Mouse (Mus musculus): ENCODE measurements around the gene D730048I06Rik. TPM values are rescaled to one million over a fixed set of nuclear protein-coding genes. Genes with fewer than 3 reads are reported as not detected.
"Not testable (repeated sequence)": the region's sequence is repeated elsewhere in the genome, so short reads cannot be mapped to it uniquely, and the experiment has no call there.

The D730048I06Rik gene
- not detected in 2 replicates for polyA plus RNA-seq (2015; fragmentation: Nextera tagmentation; extraction: Ambion mirVana)

DNA sequence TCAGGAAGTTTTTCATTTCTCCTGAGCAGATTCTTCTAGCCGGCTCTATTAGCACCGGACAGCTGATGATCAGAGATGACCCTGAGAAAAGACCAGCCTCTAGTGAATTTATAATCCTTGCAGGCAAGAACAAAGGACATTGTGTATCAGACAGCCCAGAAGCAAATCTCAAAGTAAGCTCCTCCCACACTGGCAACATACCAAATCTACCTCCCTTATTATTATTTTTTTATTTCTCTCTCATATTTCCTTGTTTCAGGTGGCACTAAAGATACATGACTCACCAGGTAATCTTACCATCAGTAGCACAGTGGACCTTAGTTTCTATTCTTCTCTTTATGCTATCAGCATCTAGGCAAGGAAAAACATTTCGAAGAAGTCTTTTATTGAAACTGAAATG is at the start of gene D730048I06Rik, which contains the start of gene Gm27235:
Gene D730048I06Rik (minus strand): TSS at position 112 of the 400 bp plus-strand sequence.
Gene Gm27235 (minus strand): TSS at position 101 of the 400 bp plus-strand sequence.
- Histone ChIP-seq H3K9me3 (no peaks in the 10 kb centered on the region), H3K4me3 (replicated peaks) (no peak within 1 kb of the TSS), H3K27me3 (replicated peaks) (no peaks in the 10 kb centered on the region), H3K4me1 (no peaks in the 10 kb centered on the region), H3K36me3 (no peaks in the 10 kb centered on the region), H3K9ac (no peak within 1 kb of the TSS), H3K27ac (no peak within 1 kb of the TSS), H3K4me2 (no peak within 1 kb of the TSS)
- 89% methylated on average over 3 of the region's 3 CpGs for WGBS
- no peak for ATAC-seq (ENCODE audit: insufficient read depth, low FRiP score, low read depth)

DNA sequence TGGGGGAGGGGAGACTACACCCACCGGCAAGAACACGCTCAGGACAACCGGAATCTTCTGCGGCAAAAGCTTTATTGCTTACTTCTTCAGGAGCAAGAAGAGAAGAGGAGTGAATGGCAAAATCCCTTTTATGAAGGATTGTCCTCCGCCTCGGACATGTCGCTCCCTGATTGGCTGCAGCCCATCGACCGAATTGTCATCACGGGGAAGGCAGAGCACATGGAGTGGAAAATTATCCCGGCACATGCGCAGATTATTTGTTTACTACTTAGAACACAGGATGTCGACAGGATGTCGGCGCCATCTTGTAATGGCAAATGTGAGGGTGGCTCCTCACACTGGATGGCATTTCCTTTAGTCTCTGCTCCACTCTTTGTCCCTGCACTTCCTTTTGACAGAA is 28.0 kb upstream of the D730048I06Rik start:
- H3K36me3 ChIP-seq; H3K27ac ChIP-seq; H3K4me1 ChIP-seq; H3K27me3 ChIP-seq (replicated peaks); ATAC-seq (ENCODE audit: insufficient read depth, low FRiP score, low read depth); H3K4me2 ChIP-seq; H3K9ac ChIP-seq; H3K9me3 ChIP-seq; H3K4me3 ChIP-seq (replicated peaks): not testable (repeated sequence)
- 94% methylated on average over 15 of the region's 15 CpGs for WGBS

DNA sequence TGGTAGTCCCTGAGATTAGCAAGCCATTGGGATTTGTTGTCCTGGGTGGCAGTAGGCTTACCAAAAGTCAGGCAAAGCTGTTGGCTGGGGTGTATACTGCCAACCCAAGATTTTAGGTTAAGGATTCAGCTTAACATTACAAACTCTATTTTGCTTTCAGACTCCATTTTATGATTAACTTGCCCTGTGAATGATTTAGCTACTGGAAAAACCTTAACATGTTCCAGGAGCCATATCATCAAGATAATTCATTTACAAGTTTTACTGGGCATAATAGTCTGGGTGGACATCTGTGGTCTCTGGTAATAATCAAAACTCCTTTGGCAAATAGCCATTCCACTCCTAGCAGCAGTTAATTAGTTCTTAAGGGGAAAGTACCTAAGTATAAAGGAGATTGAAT is 8.2 kb upstream of the D730048I06Rik start:
- no peaks in the 10 kb centered on the region for H3K9me3 ChIP-seq
- no peak overlapping the region for H3K9ac ChIP-seq
- no peak overlapping the region for H3K4me3 ChIP-seq (replicated peaks)
- H3K4me1 ChIP-seq = no peaks in the 10 kb centered on the region
- H3K4me2 ChIP-seq = no peak overlapping the region
- no peaks in the 10 kb centered on the region for H3K36me3 ChIP-seq
- H3K27ac ChIP-seq = no peak overlapping the region
- no peak for ATAC-seq (ENCODE audit: insufficient read depth, low FRiP score, low read depth)
- H3K27me3 ChIP-seq (replicated peaks) = no peaks in the 10 kb centered on the region

DNA sequence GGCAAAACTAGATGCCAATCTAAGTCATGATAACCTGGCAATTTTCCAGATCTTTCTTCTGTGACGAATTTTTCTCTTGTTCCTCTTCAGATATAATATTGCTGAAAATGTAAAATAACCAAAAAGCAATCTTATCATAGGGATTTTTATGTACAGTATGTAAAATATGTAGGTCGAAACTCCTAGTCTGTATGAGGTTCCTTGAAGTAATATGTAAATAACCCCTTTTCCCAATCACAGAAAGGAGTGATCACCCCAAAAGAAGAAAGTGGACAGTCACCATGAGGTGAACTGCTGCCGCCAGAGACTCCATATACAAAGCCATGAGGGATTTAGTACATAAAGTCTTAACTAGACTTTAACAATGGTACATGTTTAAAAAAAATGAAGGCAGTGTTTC is 11.9 kb downstream of the D730048I06Rik start, which contains the start of gene Gm17727:
Gene Gm17727 (minus strand): TSS at position 101 of the 400 bp plus-strand sequence.
- no peaks in the 10 kb centered on the region for H3K4me1 ChIP-seq
- no peaks in the 10 kb centered on the region for H3K9me3 ChIP-seq
- H3K27me3 ChIP-seq (replicated peaks) = no peaks in the 10 kb centered on the region
- no peaks in the 10 kb centered on the region for H3K36me3 ChIP-seq
- no peak within 1 kb of the TSS for H3K4me3 ChIP-seq (replicated peaks)
- 60% methylated on average over 3 of the region's 3 CpGs for WGBS
- H3K27ac ChIP-seq = no peak within 1 kb of the TSS
- H3K4me2 ChIP-seq = no peak within 1 kb of the TSS
- no peak within 1 kb of the TSS for H3K9ac ChIP-seq
- no peak for ATAC-seq (ENCODE audit: insufficient read depth, low FRiP score, low read depth)

DNA sequence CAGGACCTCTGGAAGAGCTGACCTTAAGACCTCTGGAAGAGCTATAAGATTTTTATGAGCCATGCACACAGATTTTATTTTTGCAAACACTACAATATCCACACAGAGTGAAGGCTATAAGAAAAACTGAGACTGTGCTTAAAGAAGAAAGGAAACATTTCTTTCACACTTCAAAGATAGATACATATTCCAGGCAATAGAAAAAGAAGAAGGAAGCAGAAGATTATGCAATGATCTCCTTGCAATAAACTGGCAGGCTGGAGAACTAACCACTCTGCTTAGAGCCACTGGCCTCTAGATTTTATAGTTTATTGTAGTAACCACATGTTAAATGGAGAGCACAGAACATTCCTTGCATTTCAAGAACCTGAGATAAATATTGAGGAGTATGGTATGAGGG is 33.1 kb downstream of the D730048I06Rik start:
- Histone ChIP-seq H3K27ac (no peak overlapping the region), H3K9me3 (no peaks in the 10 kb centered on the region), H3K4me2 (no peak overlapping the region), H3K4me3 (replicated peaks) (no peak overlapping the region), H3K4me1 (no peaks in the 10 kb centered on the region), H3K27me3 (replicated peaks) (no peaks in the 10 kb centered on the region), H3K9ac (no peak overlapping the region), H3K36me3 (no peaks in the 10 kb centered on the region)
- no peak for ATAC-seq (ENCODE audit: insufficient read depth, low FRiP score, low read depth)

DNA sequence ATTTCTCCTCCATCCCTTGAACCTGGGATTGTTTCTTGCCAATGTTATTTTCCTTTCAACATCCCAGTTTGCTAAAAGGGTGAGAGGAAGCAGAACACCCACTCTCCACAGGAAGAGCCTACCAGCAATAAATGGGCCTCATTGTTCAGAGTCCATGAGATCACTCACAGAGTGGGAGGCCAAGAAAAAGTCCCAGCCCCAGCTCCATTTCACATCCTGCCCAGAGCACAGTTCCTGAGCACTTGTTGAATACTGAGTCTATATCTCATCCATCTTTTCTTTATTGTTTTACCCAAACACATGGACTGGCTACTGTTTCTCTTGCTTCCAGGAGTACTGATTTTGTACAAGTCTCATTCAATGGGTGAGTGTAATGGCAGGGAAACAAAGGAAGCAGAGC is 49.2 kb downstream of the D730048I06Rik start, which contains the start of gene Gm17677:
Gene Gm17677 (plus strand): TSS at position 301 of the 400 bp plus-strand sequence.
- no peak within 1 kb of the TSS for H3K4me3 ChIP-seq (replicated peaks)
- H3K4me1 ChIP-seq = no peaks in the 10 kb centered on the region
- H3K27me3 ChIP-seq (replicated peaks) = no peaks in the 10 kb centered on the region
- no peak within 1 kb of the TSS for H3K27ac ChIP-seq
- H3K4me2 ChIP-seq = no peak within 1 kb of the TSS
- no peaks in the 10 kb centered on the region for H3K9me3 ChIP-seq
- no peak for ATAC-seq (ENCODE audit: insufficient read depth, low FRiP score, low read depth)
- H3K36me3 ChIP-seq = no peaks in the 10 kb centered on the region
- H3K9ac ChIP-seq = no peak within 1 kb of the TSS

Other genes starting within 250 kb of the D730048I06Rik start
- gene Ddx25, start 231.6 kb downstream of the D730048I06Rik start, polyA plus RNA-seq (2015; fragmentation: Nextera tagmentation; extraction: Ambion mirVana) = 1.6 and 1.8 TPM in 2 replicates
- gene Pus3, start 231.5 kb downstream of the D730048I06Rik start, polyA plus RNA-seq (2015; fragmentation: Nextera tagmentation; extraction: Ambion mirVana) = 17.0 and 17.8 TPM in 2 replicates
- gene Pate2, start 219.8 kb downstream of the D730048I06Rik start, polyA plus RNA-seq (2015; fragmentation: Nextera tagmentation; extraction: Ambion mirVana) = 0.79 and 0.95 TPM in 2 replicates
- gene Hyls1, start 219.7 kb downstream of the D730048I06Rik start, polyA plus RNA-seq (2015; fragmentation: Nextera tagmentation; extraction: Ambion mirVana) = 12.2 and 12.4 TPM in 2 replicates
- gene Pate4, start 178.2 kb downstream of the D730048I06Rik start, polyA plus RNA-seq (2015; fragmentation: Nextera tagmentation; extraction: Ambion mirVana) = not detected in 2 replicates
- gene Pate3, start 141.9 kb downstream of the D730048I06Rik start, polyA plus RNA-seq (2015; fragmentation: Nextera tagmentation; extraction: Ambion mirVana) = not detected in 2 replicates
- gene Pate1, start 102.7 kb downstream of the D730048I06Rik start, polyA plus RNA-seq (2015; fragmentation: Nextera tagmentation; extraction: Ambion mirVana) = not detected in 2 replicates
- gene Gm17677, start 49.1 kb downstream of the D730048I06Rik start, polyA plus RNA-seq (2015; fragmentation: Nextera tagmentation; extraction: Ambion mirVana) = not detected in 2 replicates
- gene Gm17727, start 12.0 kb downstream of the D730048I06Rik start, polyA plus RNA-seq (2015; fragmentation: Nextera tagmentation; extraction: Ambion mirVana) = not detected in 2 replicates
- gene Gm27235, start within 50 bp of the D730048I06Rik start, polyA plus RNA-seq (2015; fragmentation: Nextera tagmentation; extraction: Ambion mirVana) = not detected in 2 replicates
- gene 9230110F15Rik, start 54.0 kb upstream of the D730048I06Rik start, polyA plus RNA-seq (2015; fragmentation: Nextera tagmentation; extraction: Ambion mirVana) = not detected in 2 replicates
- not detected in 2 replicates for gene 9230113P08Rik, start 118.3 kb upstream of the D730048I06Rik start, polyA plus RNA-seq (2015; fragmentation: Nextera tagmentation; extraction: Ambion mirVana)

Data from stomach, embryonic 15.5 days (tissue).